Mouse (Mus musculus) cerebellum, adult 11-12 months (tissue): ENCODE data around the gene Pip4k2b.
A peak's percentile ranks its signal among the peaks of the same experiment; 100 is the strongest.
"Not testable (repeated sequence)": the region's sequence is repeated elsewhere in the genome, so short reads cannot be mapped to it uniquely, and the experiment has no call there.

Experiments used
- DNase-seq: peaks from one replicate; pipeline ENCODE4 v3.0.0; 2022

The Pip4k2b gene

DNA sequence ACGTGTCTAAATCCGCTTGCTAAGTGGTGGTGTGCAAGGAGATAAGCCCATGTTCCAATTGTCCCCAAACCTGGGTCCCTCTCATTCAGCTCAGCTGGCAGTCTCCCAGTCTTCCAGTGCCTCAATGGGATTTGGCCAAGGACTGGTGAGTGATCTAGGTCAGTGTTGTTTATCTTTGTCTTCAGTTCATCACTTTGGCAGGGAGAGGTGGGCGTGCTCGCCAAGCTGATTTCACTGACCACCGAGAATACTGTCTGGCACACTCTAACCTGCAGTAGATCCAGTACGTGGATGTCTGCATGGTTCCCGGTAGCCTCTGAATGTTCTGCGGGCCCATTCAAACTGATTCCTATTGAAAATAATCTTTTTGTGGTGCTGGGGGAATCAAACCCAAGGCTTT, 30.6 kb downstream of the Pip4k2b start:
- peak; percentile 68 for DNase-seq

- no peak for DNase-seq
These were observed 32.2 kb downstream of the Pip4k2b start for GRCm38 (mm10) chr11:97712286-97712685.

DNA sequence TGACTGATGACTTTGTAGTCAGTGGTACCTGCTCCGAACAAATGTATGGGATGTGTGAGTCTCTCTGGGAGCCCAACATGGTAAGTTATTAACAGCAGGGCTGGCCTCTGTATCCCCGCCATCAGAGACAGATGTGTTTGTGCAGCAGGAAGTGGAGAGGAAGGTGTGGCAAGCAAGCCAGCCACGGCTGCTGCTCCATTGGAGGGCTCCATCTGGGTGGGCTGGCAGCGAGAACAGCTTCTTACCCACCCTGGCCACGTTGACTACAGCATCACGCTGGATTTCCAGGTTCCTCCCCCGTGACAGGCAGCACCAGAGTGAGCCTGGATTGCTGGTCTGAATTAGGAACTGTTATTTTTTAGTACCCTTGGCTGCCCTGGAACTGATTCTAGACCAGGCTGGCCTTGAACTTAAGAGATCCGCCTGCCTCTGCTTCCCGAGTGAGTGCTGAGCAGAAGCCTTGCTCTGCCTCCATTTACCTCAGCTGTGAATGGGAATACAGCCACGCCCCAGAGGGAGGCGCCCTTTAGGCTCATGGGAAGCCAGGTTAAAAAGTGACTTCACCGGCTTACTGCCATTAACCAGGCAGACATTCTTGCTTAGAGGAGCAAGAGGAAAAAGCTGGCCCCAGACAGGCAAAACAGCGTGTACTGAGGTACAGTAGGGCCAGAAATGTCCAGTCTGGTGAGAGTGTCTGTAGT, 33.2 kb downstream of the Pip4k2b start:
- DNase-seq: no peak

DNA sequence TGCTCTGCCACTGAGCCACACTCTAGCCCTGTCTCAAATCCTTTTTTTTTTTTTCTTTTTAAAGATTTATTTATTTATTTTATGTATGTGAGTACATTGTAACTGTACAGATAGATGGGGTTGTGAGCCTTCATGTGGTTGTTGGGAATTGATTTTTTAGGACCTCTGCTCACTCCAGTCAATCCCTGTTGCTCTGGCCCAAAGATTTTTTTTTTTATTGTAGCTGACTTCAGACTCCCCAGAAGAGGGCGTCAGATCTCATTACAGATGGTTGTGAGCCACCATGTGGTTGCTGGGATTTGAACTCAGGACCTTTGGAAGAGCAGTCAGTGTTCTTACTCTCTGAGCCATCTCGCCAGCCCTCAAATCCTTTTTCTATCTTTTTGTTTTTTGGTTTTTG, 34.4 kb downstream of the Pip4k2b start:
- not testable (repeated sequence) for DNase-seq

- peak; percentile 99 for DNase-seq
These were observed 41.3 kb downstream of the Pip4k2b start, which contains the start of gene Psmb3 for GRCm38 (mm10) chr11:97703039-97703826. Gene Psmb3, plus strand, starts transcription at chr11:97703399.

- peak; percentile 88 for DNase-seq
These were observed 42.1 kb downstream of the Pip4k2b start for GRCm38 (mm10) chr11:97702393-97702745.

DNA sequence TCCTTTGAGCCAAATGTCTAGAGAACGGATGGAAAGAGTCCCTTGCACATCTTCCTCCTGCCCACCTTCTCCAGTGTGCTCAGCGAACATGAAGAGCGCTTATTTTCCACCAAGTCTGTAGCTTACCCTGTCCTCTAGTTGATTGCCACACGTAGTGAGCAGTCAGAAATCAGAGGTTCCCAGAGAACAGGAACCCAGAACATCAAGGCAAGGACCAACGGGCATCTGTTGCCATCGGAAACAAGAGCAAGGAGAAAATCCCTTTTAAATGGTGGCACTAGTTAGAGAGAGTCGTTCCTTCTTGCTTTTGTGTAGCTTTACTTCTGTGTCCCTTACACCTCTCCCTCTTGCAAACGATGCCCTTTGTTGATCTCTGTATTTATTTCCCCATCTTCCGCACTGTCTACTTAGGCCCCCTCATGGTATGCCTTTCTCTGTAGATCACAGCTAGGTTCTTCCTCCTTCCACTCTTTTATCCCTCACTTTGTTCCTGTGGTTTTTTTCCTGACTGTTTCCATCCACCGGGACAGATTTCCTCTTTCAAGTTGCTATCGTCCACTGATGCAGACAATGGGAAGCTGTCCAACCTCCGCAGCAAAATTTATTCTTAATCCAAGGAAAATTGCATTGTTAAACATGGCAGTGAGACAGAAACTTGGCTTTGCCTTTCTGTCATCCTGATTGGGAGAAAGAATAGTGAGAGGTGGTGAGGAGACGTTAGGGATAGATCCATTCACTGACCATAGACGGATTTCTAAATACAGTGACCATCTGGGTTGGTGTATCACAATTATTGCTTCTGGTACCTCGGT, 42.7 kb downstream of the Pip4k2b start:
- peak; percentile 49 for DNase-seq

DNA sequence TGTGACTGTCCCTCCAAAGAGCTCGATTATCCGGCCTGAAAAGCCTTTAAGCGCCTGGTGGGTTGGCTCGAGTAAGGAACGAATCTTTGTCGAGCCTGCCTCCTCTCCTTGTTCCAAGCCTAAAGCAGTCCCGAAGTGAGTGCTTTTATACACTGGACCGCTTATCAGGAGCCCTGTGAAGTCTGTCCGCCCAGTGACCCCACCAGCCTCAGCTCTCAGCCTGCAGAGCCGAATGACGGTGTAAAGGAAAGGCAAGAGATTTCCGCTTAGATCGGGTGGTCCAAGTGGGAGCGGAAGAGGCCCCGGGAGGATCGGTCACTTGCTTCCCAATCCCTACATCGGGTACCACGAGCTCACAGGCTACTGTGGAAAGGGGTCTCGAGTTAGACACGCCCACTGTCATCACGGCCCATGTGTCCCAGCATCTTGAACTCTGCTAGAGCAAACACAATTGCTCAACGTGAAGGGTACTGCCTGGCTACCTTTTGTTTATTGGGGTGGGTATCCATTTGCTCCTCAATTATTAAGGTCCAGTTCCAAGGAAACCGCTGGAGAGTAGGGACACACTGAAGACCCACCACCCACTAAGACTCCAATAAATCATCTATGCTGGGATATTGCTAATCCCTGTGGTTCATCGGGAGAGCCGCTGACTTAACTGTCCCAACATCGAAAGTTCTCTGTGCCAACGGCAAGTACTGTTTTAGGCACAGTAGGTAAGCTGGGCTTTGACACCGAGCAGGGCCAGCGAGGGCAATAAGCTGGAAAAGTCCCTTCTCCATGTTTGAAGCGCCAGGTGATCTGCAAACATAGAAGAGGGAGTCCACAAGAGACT, 43.5 kb downstream of the Pip4k2b start:
- peak; percentile 63 for DNase-seq

DNA sequence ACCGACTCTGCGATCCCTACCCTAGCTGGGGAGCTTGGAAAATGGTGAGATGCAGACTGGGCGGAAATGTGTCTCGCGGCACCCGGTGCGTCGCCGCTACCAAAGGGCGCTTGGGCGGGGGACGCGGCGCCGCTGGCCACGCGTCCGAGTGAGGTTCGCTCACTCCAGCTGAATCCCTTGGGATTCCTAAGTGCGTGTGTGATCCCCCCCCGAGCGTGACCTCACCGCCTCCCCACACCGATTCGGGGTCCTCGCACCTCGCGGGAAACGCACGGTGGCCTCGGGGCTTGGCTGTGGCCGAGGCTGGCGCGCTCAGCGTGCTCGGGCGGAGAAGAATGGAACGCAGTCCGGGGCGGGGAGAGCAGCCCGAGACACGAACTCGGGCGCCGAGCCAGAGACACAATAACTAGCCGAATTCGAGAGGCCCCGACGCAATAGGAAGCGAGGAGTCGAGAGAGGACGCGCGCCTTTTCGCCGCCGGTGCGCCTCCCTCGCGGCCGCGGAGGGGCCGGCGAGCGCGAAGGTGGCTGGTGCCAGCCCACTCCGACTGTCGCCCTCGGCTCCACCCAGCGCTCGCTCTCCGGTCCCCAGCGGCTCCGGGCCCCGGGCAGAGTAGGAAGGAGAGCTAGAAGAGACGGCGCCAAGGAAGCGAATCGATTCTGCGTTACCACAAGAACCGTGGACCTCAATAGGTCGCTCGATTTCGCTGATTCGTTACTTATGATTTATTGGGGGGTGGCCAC, 44.3 kb downstream of the Pip4k2b start, which contains the start of gene Pcgf2:
Pcgf2 (minus strand) TSS at position 495 of the 743 bp plus-strand sequence.
- peak; percentile 89 for DNase-seq

GRCm38 (mm10) chr11:97699626-97700002, 44.9 kb downstream of the Pip4k2b start:
- peak; percentile 88 for DNase-seq

DNA sequence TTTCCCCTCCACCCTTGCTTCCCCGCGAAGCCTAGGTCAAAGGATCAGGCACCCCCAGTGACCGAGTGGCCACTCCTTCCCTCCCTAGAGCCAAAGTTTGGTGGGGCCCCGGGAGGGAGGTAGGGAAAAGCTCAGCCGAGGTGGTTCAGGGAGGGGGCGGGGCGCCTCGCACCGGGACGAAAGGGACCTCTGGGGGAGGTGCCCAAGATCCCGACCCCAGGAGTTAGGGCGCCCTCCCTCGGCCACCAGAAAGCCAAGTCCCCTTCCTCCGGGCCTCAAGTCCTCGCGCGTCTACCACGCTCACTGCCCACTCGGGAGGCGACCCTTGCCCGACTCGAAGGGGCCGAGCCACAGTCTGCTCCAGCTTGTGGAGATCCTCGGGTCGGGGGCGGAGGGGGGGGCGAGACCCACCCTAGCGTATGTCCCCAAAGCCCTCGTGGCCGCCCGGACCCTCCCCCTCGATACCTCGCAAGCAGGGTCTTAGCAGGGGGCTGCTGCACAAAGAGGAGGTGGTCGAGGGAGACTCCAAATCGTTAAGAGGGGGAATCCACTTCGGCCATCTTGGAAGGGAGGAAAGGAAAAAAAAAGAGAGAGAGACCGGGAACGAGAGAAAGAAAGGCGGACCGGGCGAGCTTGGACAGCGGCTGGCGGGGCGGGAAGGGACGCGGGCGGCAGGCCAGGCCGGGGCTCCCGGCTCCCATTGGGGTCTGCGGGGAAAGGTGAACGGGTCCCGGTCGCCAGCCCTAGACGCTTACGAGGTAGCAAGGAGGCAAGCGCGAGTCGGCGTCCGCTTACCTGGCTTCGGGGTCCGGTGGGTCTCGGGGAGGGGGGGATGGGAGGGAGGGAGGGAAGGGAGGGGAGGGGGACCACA, 45.5 kb downstream of the Pip4k2b start:
- DNase-seq: peak; percentile 83

- DNase-seq: peak; percentile 61
These were observed 46.5 kb downstream of the Pip4k2b start for GRCm38 (mm10) chr11:97697891-97698529.

- no peak for DNase-seq
These were observed 47.2 kb downstream of the Pip4k2b start for GRCm38 (mm10) chr11:97697199-97697890.

- no peak for DNase-seq
These were observed 47.8 kb downstream of the Pip4k2b start for GRCm38 (mm10) chr11:97696669-97697068.

GRCm38 (mm10) chr11:97695712-97696401, 48.6 kb downstream of the Pip4k2b start:
- peak; percentile 52 for DNase-seq

DNA sequence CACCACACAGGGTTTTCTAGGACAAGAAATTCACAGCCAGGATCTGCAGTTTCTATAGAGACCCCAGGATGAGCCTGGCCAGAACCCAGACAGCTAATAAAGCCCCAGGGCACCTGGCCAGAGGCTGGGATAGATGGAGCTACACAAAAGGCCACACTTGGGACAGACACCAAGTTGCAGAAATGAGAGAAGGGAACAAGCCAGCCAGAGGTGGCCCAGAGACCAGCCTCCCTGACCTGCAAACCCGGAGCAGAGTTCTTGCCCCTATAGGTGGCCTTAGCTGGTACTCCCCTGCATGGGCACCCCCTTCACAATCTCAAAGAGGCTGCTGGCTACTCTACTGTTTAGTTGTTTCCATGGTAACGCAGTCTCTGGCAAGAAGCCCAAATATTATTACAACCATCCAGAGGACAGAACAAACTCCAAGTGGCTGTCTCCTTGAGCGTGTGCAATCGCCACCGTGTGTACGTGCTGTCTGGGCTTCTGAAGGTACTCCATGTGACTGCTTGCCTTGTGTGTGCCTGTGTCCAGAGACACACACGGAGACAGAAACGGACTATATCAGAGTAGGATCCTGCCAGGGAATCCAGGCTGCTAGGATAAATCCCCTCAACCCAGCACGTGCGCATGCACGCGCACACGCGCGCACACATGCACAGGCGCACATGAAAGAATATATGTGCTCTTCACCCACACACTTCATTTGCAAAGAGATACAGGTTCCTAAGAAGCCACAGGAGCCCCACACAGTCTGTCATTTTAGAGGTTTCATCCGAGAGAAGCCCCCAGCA, 49.4 kb downstream of the Pip4k2b start:
- DNase-seq: peak; percentile 65

- no peak for DNase-seq
These were observed 50.1 kb downstream of the Pip4k2b start for GRCm38 (mm10) chr11:97694435-97694834.

DNA sequence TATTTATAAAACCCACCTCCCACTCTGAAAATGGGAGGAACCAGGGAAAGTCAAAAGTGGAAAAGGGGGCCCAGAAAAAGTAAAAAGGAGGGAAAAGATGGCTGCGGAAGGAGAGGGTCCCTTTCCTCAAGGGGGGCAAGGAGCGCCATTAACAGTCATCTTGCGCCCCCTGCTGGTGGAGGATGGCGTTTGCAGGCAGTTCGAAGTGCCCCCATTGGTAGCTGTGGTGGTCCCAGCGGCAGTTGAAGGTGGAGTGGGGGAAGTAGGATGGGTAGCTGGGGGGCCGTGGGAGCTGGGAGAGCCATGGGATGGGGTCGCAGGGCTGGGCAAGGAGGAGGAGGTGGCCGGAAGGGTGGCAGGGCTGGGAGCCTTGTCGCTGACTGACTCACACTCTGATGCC, 54.6 kb downstream of the Pip4k2b start:
- peak; percentile 58 for DNase-seq
